Mouse (Mus musculus) thymus, adult 2 months (tissue): ENCODE measurements around the gene Prr15l.

Source experiments
- CTCF ChIP-seq: fragments of 200-500 bp; IDR thresholded peaks from 2 replicates; pipeline ENCODE4 v1.5.1; 2012; ENCODE audit warnings: mild to moderate bottlenecking, control low read depth, low read length, moderate library complexity, borderline replicate concordance; ENCODE audit not compliant: control insufficient read depth, poor library complexity, insufficient read depth; ENCODE audit errors: extremely low read depth
- POLR2A ChIP-seq: fragments of 200-500 bp; IDR thresholded peaks from 2 replicates; pipeline ENCODE4 v1.6.1; 2012; ENCODE audit warnings: mild to moderate bottlenecking, low read length, control low read depth, moderate library complexity; ENCODE audit not compliant: control insufficient read depth, poor library complexity, insufficient read depth; ENCODE audit errors: extremely low read depth

- no peak for TF ChIP-seq POLR2A
- TF ChIP-seq CTCF = no peak
Measured at GRCm38 (mm10) chr11:96955094-96955493, 27.2 kb downstream of the Prr15l start.
